Mouse (Mus musculus) lung, postnatal 0 days (tissue): ENCODE results near the gene Camk2g.

ENCODE experiments used
- CTCF ChIP-seq: IDR thresholded peaks from 2 replicates; pipeline ENCODE4 v1.5.1; 2016; ENCODE audit warnings: antibody characterized with exemption, mild to moderate bottlenecking
- EP300 ChIP-seq: IDR thresholded peaks from 2 replicates; pipeline ENCODE4 v1.6.1; 2016; ENCODE audit warnings: antibody characterized with exemption, mild to moderate bottlenecking, control low read depth

DNA sequence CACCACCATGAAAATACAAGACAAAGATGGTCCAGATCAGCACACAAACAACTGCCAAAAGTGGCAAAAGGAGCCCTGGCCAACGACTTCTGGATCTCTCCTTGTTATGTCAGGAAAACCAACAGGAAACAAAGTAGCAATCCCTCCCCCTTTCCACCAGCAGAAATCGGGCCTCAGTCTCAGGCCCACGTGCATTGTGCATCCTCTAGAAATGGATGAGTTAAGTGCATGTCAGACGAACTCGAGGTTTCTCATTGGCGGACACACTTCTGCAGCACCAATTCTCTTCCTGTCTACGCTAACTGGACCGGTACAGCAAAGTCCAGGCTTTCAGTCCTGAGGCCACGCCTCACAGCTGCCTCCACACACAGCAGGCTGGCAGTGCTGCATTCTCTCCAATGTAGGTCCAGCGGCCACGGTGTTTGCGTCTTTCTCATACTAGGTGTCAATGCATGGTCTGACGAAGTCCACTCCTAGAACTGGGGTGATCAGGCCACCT, 57.9 kb downstream of the Camk2g start:
- TF ChIP-seq CTCF (no peak), EP300 (no peak)
